Mouse (Mus musculus) layer of hippocampus, adult 9-10 months (tissue): Measurements from ENCODE around the gene Ghr.

Source experiments
- DNase-seq: peaks from one replicate; pipeline ENCODE4 v3.0.0; 2022; ENCODE audit warnings: low spot score

Gene Ghr

DNA sequence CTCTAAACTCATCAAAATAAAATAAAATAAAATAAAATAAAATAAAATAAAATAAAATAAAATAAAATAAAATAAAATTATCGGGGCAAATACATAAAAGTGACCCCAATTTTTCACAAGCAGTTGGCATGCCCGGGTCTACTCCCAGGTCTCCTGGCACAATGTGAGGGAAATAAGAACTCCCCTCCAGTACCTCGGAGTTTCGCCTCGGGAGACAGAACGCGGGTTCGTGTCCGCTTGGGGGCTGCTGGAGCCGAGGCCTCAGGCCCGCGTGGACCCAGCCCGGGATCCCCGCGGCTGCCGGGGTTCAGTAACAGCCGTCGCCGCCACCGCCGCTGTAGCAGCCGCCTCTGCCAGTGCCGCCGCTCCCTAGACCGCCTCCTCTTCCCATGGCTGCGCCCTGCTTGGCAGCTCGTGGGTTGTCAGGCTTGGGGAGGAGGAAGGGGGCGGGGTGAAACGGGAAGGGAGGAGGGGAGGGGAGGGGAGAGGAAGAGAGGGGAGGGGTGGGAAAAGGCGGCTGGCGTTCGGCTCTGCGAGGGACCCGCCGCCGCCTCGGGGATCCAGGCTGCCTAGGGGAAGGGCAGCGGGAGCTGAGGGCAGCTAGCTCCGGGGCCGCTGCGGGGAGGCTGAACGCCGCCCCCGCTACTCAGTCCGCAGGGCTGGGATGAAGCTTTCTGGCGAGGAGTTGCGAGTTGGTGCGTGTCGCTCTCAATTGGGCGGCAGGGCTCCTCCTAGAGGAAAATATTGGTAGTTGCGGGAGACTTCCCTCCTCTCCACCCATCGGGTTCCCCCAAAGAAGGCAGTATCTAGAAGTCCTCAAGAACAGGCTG, at the start of gene Ghr:
TSS of gene Ghr (minus strand) at position 686 of the 830 bp plus-strand sequence.
- DNase-seq = peak; percentile 71

- no peak for DNase-seq
Measured at GRCm38 (mm10) chr15:3622746-3623145, 39.5 kb upstream of the Ghr start.

DNA sequence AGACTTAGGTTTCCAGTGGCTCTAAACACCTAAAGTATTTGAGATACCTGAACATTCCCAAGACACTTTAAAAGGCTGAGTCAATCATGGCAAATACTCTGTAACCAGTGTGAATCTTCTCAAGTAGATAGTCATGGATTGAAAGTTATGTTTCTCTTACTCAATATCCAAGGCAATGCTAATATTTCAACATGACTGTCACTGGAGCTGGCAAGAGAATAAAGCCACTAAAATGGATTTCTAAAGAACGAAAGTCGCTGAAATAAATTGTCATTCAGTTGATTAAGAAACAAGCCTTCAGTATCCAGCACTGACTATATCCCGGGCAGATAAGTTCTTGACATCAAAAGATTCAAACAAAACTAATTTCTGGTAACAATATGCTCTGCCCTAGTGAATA, 37.1 kb upstream of the Ghr start:
- DNase-seq = no peak

- DNase-seq = no peak
Measured at GRCm38 (mm10) chr15:3618311-3618710, 35.0 kb upstream of the Ghr start.

- DNase-seq = no peak
Measured at GRCm38 (mm10) chr15:3611961-3612360, 28.7 kb upstream of the Ghr start.

- DNase-seq = no peak
Measured at GRCm38 (mm10) chr15:3607951-3608350, 24.7 kb upstream of the Ghr start.

- DNase-seq = no peak
Measured at GRCm38 (mm10) chr15:3602098-3602486, 18.8 kb upstream of the Ghr start.

GRCm38 (mm10) chr15:3601422-3602097, 18.3 kb upstream of the Ghr start:
- no peak for DNase-seq

DNA sequence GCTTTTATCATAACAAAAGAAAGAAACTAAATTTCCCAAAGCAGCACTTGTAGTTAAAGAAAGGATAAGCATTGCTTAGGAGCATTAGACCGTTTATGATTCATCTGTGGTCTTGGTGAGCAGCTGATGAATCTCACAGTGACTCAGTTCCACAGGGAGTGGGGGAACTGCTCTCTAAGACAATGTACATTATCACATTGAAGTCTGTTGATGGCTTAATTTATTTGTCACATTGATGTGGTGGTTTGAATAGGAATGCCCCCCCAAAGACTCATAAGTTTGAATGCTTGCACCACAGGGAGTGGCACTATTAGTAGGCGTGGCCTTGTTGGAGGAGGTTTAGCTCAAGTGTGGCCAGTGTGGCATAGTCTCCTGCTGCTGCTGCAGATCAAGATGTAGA, 4.6 kb upstream of the Ghr start:
- DNase-seq = no peak

DNA sequence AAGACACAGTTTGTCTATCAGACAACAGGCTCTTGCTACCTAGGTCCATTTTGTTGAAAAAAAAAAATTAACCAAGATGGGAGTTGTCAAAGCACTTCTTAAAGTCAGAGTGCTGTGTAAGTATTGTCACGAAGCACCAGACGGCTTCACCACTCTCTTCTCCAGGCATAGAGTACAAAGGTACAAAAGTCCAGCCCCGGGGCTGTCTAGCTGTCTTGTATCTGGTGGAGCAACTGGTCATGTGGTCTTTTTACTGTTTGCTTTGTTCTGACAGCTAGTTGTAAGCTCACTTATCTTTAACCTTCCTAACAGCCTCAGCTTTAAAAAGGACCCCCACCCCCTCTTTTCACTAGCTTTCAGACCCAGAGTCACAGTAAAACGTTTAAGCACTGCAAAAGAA, 1.1 kb upstream of the Ghr start:
- no peak for DNase-seq

DNA sequence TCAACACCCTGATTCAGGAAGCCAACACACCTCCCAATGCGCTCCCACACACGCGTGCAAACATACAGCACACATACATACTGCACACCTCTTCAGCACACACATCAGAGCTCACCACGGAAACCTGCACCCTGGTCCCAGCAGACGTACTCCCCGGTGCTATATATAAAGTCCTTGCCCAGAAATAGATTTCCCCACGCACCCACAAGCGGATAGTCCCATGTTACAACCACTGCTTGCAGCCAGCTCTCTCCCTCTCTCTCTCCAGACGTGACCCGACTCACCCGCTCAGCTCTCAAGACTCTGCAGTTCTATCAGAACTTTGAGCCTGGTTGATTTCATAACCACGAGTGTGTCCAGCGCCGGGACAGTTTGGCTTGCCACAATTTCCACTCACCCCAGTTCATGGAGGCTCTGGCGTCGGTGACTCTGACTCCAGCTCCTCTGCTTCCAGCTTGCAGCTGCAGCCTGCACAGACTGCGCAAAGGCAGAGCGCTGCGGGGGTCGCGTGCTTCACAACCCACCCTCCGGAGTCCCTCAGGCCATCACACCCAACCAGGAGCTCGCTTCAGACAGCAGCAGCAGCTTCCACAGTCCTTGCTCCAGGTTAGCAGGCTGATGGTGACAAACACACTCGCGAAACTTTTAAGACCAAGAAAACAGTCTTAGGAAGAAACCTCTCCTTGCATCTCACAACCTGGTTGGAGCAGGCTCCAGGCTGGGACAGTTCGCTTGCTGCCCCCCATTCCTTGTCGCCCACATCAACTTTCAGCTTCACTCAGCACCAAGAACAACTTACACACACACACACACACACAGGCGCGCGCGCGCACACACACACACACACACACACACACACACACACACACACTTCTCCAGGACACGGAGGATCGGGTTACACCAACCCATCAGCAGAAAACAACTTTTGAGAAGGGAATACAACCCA, 1.2 kb downstream of the Ghr start:
- no peak for DNase-seq

DNA sequence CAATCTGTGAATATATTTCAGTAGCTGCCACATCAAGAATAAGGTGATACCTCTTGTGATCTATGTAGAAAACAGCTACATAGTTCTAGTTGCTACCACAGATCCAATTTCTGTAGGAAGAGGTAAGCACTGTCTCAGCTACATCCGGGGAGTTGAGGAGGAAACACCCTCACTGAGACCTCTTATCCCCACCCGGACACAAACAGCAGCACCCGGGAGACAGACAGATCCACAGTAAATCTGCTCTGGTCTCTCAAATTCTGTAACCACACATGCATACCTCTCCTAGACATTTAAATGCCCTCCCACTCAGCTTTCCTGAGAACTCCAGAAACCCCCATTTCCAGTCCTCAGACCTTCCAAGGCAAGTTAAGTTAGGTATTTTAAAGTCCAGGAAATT, 2.0 kb downstream of the Ghr start:
- DNase-seq = no peak

GRCm38 (mm10) chr15:3580216-3580615, 3.1 kb downstream of the Ghr start:
- no peak for DNase-seq

- DNase-seq = no peak
Measured at GRCm38 (mm10) chr15:3578286-3578980, 4.9 kb downstream of the Ghr start.

DNA sequence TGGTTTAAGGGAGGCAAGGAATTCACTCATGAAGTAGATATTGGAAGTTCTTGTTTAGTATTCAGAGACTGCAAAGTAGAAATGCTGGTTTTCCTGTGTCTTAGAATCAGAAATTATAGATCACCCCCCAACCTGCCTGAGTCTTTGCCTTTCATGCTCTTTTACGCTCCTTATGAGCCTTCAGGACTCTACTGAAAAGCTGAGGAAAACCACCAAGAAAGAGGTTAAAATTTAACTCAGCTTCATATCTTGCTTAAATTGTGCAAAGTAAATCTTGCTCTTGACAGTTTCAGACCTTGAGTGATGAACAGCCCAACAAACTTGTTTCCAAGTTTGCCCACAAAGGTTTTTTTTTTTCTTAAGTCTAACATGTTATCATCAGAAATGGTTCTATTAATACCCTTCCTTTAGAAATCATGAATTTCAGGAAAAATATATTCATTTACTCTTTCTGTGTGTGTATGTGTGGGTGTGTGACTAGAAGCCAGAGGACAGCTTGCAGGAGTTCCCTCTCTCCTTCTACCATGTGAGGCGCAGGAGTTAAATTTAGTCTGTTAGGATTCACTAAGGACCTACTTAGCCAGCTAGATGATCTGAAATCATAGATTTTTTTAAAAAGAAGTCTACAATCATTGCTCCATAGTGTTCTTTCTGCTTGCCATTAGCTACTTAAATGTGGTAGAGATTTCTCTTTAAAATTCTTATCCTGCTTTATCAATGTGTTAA, 14.0 kb downstream of the Ghr start:
- no peak for DNase-seq

DNA sequence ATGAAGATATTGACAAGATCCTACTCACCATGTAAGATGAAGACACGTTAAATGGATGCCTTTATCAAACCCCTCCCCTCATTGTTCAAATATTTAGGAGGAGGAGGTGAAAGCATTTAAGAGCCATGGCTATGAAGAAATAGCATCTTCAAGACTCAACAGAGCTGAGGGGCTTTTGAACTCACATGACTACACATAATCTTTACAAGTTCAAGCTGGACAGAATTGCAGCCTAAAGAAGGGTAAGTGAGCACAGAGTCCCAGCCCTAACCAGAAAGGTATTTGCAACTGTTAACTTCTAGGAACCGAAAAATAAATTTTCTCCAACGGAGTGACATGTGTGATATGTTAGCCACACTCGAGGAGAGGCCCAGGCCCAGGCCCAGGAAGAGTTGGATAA, 18.7 kb downstream of the Ghr start:
- DNase-seq = no peak

DNA sequence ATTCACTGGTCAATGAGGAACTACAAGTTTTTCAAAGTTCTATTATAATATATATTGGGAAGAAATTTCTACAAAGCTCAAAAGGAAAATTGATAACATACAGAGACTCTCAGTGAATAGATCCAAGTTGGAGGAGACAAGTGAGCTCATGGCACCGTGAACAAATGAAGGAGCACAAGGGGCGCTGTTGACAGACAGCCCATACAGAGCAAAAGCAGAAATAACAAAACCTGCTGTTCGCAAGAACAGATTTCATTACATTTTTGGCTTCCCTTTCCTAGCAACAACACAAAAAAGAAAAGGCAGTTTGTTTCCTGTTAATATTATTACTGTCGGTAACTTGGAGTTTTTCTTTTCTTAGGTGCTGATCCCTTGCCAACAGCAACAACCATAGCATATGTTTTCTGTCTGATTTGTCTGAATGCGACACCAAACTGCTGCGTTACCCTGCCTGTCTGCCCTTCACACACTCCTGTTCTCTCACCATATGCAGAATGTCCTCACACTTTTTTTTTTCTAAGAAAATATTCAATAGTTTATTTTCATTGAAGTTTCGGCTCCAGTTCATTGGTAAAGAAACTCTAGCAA, 19.3 kb downstream of the Ghr start:
- no peak for DNase-seq

- DNase-seq = no peak
Measured at GRCm38 (mm10) chr15:3563473-3563872, 19.8 kb downstream of the Ghr start.

- no peak for DNase-seq
Measured at GRCm38 (mm10) chr15:3558524-3558923, 24.8 kb downstream of the Ghr start.

- DNase-seq = no peak
Measured at GRCm38 (mm10) chr15:3544289-3544688, 39.0 kb downstream of the Ghr start.
